Mouse (Mus musculus) myocyte (in vitro differentiated cells): ENCODE data around the gene Adamtsl2.

Experiments
- MYOG ChIP-seq, 3 experiments: IDR thresholded peaks; one replicate each; pipeline ENCODE4 v1.6.1; 2011; ENCODE audit warnings: control low read depth in 2 of 3, low read depth in 2 of 3, mild to moderate bottlenecking in 2 of 3; ENCODE audit not compliant: insufficient read length in 2 of 3, control insufficient read depth in 1 of 3, insufficient read depth in 1 of 3
- POLR2A ChIP-seq: IDR thresholded peaks from one replicate; pipeline ENCODE4 v1.6.1; 2011; ENCODE audit warnings: low read depth, mild to moderate bottlenecking, control low read depth, moderate library complexity; ENCODE audit not compliant: insufficient read length
- POLR2AphosphoS2 ChIP-seq: IDR thresholded peaks from one replicate; pipeline ENCODE4 v1.6.1; 2011; ENCODE audit warnings: low read depth, control low read depth; ENCODE audit not compliant: insufficient read length
- SRF ChIP-seq: IDR thresholded peaks from one replicate; pipeline ENCODE4 v1.6.1; 2011; ENCODE audit warnings: low read depth; ENCODE audit not compliant: control insufficient read depth, insufficient read length
- TCF12 ChIP-seq: IDR thresholded peaks from one replicate; pipeline ENCODE4 v1.6.1; 2011; ENCODE audit warnings: mild to moderate bottlenecking, control low read depth; ENCODE audit not compliant: poor library complexity, insufficient read depth, severe bottlenecking

GRCm38 (mm10) chr2:27146840-27147239 lies 67.7 kb downstream of the Adamtsl2 start:
- TF ChIP-seq POLR2A: no peak
- no peak for TF ChIP-seq MYOG (IDR thresholded peaks at IDR 0.05; ENCODE audit: control insufficient read depth in 1 of 3, insufficient read depth in 1 of 3, insufficient read length in 2 of 3, low read depth in 2 of 3)
- TF ChIP-seq SRF: no peak
- TF ChIP-seq POLR2AphosphoS2: no peak
- no peak for TF ChIP-seq TCF12
